Mouse (Mus musculus) heart, postnatal 10 days (tissue): ENCODE results near the gene 1700012B07Rik. TPM values are rescaled to one million over a fixed set of nuclear protein-coding genes. Genes with fewer than 3 reads are reported as not detected.

Experiments used
- DNase-seq, 2 experiments: peaks; one replicate each; pipeline ENCODE4 v3.0.0; 2021
- intact Hi-C: fragments of 180-260 bp; cut with DNase I; formaldehyde crosslinking; loops from one replicate; pipeline ENCODE4 v1.15.1; 2025
- total RNA-seq, 2 experiments: library from RNA; stranded (reverse); gene quantifications; 2 replicates each; pipeline ENCODE4 v1.2.3; 2021

Gene 1700012B07Rik
- total RNA-seq: not detected

- intact Hi-C loops: no loop called here
Measured at GRCm38 (mm10) chr11:109827946-109828345, at the start of gene 1700012B07Rik. TSS of gene 1700012B07Rik (minus strand) at chr11:109828046.

DNA sequence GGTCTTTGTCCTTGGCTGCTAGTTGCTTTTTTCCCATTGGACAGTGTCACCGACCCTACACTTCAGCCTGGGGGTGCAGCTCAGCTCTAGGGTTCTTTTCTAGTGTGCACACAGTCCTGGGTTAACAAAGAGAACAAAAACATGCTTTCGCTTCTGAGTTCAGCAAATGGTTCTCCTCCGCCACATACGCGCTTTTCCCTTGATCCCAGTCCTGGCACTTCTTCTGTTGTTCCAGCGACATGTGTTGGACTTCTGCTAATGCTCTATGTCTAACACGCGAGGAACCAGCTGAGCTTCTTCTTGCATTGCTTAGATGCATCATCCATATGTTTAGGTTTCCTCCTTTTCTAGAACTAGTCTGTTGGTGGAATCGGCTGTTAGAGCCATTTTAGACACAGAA, 48.9 kb upstream of the 1700012B07Rik start:
- DNase-seq: no peak

More at GRCm38 (mm10) chr11:109827946-109828345, at the start of gene 1700012B07Rik:
- DNase-seq: no peak

GRCm38 (mm10) chr11:109875834-109876233, 48.0 kb upstream of the 1700012B07Rik start:
- intact Hi-C loops: loop anchor here (2.0 kb wide), 1 partner anchor 51 kb away; no protein-coding TSS in a partner anchor
- DNase-seq: no peak

More for the DNA sequence above, 48.9 kb upstream of the 1700012B07Rik start:
- intact Hi-C loops: no loop called here

DNA sequence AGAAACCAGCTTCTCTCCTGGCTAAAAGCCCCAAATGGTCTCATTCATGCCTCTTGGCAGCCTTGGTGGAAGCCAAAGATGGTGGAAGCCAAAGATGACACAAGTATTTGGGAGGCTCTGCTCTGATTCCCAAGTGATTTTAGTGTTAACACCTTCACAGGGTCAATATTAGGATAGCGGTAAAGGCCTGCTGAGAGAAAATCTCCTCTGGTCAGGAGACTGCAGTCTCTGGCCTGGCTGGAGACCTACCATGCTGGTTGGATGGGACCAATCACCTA, 47.6 kb upstream of the 1700012B07Rik start:
- DNase-seq: peak; percentile 59 to 63
- intact Hi-C loops: loop anchor here (2.0 kb wide), 1 partner anchor 51 kb away; no protein-coding TSS in a partner anchor

DNA sequence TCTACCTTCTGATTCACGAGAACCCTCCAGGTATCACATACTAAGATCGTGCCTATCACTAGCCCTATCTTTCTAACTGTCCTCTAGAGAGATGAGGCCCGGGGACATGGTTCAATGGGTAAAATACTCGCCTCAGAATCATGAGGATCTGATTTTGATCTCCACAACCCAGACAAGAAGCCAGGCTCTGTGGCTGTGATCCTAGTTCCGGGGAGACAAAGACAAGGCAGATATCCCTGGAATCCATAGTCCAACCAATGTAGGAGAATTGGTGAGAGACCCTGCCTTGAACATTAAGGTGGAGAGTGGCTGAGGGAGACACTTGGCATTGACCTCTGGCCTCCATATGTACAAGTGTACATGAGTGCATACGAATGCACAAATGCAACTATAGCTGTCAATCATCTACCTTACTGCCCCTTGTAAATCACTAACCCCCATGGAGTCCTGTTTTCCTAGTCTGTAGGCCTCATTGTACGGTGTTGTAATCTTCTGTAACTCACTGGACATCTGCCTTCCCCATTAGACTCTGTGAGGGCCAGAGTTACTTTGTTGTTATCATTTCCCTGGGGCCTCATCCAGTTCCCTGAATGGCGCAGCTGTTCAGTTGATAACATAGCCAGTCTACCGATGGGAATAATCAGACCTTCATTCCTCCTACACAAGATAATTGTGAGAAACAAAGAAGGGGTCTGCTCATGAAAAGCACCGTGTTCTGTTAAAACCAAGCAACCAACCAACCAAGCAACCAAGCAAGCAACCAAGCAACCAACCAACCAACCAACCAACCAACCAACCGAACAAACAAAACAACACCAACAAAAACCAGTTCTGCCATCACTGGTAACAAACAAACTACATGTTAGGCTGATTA, 47.0 kb upstream of the 1700012B07Rik start:
- DNase-seq: peak; percentile 46 to 47
- intact Hi-C loops: loop anchor here (2.0 to 5.0 kb wide), 2 partner anchors 52 to 237 kb away; no protein-coding TSS in a partner anchor

DNA sequence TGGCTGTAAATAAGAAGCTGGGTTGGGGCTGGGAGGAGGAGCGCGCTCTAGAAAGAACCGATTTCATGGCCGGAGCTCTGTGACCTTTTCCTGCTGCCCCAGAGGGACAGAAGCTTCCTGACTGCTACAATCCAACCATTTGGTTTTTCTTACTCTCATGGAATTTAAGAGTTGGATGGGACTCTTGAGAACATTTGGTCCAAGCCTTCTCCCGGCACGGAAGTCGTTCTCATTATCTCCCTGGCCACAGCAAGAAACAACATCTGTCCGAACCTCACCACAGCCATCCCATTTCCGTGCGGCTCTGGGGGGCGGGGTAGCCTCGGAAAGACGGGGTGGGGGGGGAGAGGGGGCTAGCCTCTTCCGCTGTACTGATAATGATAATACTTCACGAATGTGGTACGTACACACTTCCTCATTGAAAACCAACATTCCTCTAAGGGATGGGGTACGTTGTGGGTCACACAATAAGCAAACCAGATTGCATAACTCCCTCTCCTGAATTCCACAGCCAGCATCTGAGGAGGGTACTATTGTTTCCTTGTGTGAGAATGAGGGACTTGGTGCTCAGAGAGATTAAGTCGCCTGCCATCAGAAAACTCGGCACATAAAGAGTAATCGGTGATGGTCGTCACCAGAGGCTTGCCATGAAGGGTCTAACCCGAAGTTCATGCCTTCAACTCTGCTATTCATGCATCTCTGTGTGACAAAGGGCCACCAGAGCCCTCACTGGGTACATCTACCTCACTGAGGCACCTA, 46.2 kb upstream of the 1700012B07Rik start:
- peak; percentile 64 to 70 for DNase-seq
- intact Hi-C loops: loop anchor here (1.0 to 5.0 kb wide), 3 partner anchors 53 to 394 kb away; no protein-coding TSS in a partner anchor

DNA sequence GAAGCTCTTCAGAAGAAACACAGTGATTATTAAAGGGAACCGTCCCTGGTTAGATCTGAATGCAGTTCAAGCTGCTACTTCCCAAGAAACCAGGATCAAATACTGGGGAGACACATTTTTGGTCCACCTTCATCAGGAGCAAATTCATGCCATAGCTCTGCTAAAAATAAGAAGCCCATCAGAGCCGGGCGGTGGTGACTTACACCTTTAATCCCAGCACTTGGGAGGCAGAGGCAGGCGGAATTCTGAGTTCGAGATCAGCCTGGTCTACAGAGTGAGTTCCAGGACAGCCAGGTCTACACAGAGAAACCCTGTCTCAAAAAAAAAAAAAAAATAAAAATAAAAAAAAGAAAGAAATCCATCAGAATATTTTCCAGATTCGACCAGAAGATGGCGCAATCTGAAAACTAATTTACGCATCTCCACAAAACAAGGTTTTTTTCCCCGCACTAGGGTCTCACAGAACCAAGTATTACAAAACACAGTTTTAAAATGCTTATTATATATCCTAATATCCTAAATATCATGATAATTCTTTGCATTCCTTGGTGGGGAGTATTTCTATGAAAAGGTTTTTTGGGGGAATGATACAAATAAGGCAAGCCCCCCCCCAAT, 45.4 kb upstream of the 1700012B07Rik start:
- DNase-seq: peak; percentile 54 to 72
- intact Hi-C loops: loop anchor here (1.0 to 5.0 kb wide), 2 partner anchors 239 to 395 kb away; no protein-coding TSS in a partner anchor

GRCm38 (mm10) chr11:109872674-109873073, 44.8 kb upstream of the 1700012B07Rik start:
- intact Hi-C loops: loop anchor here (1.0 to 5.0 kb wide), 2 partner anchors 240 to 396 kb away; no protein-coding TSS in a partner anchor
- DNase-seq: no peak

- no peak for DNase-seq
- intact Hi-C loops: loop anchor here (5.0 kb wide), 1 partner anchor 240 kb away; no protein-coding TSS in a partner anchor
Measured at GRCm38 (mm10) chr11:109872056-109872455, 44.2 kb upstream of the 1700012B07Rik start.

GRCm38 (mm10) chr11:109867861-109868260, 40.0 kb upstream of the 1700012B07Rik start:
- intact Hi-C loops: no loop called here

GRCm38 (mm10) chr11:109866537-109867160, 38.8 kb upstream of the 1700012B07Rik start:
- intact Hi-C loops: no loop called here
- DNase-seq: no peak

More at GRCm38 (mm10) chr11:109867861-109868260, 40.0 kb upstream of the 1700012B07Rik start:
- DNase-seq: no peak

GRCm38 (mm10) chr11:109865526-109865925, 37.7 kb upstream of the 1700012B07Rik start:
- intact Hi-C loops: no loop called here
- DNase-seq: no peak

DNA sequence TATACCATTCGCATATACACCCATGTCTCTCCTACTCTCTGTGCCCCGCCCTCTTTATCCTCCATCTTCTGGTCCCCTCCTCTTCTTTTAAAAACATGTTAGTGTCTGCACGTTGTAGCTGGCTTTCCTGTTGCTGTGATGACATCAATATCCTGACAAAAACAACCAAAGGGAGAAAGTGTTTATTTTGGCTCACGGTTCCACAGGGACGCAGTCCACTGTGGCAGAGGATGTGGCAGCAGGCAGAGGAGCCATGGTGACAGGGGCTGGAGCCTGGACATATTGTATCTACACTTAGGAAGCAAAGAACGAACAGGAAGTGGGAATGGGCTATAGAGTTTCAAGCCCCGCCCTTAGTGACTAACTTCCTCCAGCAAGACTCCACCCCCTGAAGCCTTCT, 36.1 kb upstream of the 1700012B07Rik start:
- intact Hi-C loops: loop anchor here (5.0 kb wide), 1 partner anchor 547 kb away; no protein-coding TSS in a partner anchor
- DNase-seq: no peak

GRCm38 (mm10) chr11:109863194-109863746, 35.4 kb upstream of the 1700012B07Rik start:
- intact Hi-C loops: loop anchor here (5.0 kb wide), 1 partner anchor 546 kb away; no protein-coding TSS in a partner anchor
- peak; percentile 49 to 72 for DNase-seq

- intact Hi-C loops: loop anchor here (1.0 to 5.0 kb wide), 7 partner anchors 138 to 616 kb away; partner anchors contain the start of gene Fam20a
- peak; percentile 93 to 97 for DNase-seq
Measured at GRCm38 (mm10) chr11:109860508-109860907, 32.7 kb upstream of the 1700012B07Rik start.

DNA sequence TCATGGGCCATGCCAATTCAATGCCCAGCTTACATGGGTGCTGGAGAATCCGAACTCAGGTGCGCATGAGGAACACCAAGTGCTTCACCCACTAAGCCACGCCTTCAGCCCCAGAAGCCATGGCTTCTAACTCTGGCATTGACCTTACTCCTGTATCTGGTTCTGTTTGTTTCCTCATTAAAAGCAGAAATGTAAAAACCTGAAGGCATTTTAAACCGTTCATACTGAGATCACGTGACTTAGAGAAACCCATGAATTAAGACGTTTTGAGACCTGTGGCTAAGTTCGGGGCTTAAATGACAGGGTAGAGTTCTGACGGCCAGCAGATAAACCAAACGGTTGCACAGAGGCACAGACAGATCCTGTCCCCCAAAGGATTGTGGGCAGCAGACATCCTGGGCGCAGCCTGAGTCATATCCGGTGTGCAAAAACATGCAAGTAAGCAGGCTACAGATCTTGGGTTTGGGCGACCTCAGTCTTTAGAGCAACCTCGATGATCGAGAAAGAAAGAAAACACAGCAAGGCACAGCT, 32.2 kb upstream of the 1700012B07Rik start:
- peak; percentile 36 to 48 for DNase-seq

GRCm38 (mm10) chr11:109859441-109859840, 31.6 kb upstream of the 1700012B07Rik start:
- no peak for DNase-seq
- intact Hi-C loops: no loop called here

More for the DNA sequence above, 32.2 kb upstream of the 1700012B07Rik start:
- intact Hi-C loops: loop anchor here (1.0 to 5.0 kb wide), 7 partner anchors 138 to 615 kb away; partner anchors contain the start of gene Fam20a

DNA sequence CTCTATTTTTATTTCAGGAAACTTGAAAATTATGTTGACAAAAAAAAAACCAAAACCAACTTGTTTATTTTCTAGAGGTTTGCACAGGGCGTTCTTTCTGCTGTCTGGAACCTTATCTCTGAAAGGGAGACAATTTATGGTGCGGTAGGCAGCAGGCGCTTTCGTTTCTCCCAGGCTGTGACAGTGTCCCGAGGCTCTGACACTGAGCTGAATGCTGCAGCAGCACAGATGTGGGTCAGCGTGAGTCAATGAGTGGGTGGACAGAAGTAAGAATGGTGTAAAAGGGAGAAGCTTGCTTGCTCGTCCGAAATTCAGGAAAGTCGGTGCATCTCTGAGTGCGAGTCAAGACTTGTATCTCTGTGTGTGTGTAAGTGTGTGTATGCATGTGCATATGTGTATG, 29.2 kb upstream of the 1700012B07Rik start:
- DNase-seq: no peak
- intact Hi-C loops: no loop called here

- no peak for DNase-seq
- intact Hi-C loops: no loop called here
Measured at GRCm38 (mm10) chr11:109854056-109854455, 26.2 kb upstream of the 1700012B07Rik start.
